Mouse (Mus musculus) testis, adult 2 months (tissue): Measurements from ENCODE around the gene Slc25a25.

Source experiments
- CTCF ChIP-seq: fragments of 200-500 bp; IDR thresholded peaks from 2 replicates; pipeline ENCODE4 v1.5.1; 2012; ENCODE audit warnings: low read depth, mild to moderate bottlenecking, inconsistent platforms, low read length, moderate library complexity; ENCODE audit not compliant: control insufficient read depth, insufficient read depth, insufficient replicate concordance
- POLR2A ChIP-seq: fragments of 200-500 bp; IDR thresholded peaks from 2 replicates; pipeline ENCODE4 v1.6.1; 2012; ENCODE audit warnings: low read depth, mild to moderate bottlenecking, inconsistent platforms, low read length, moderate library complexity; ENCODE audit not compliant: control insufficient read depth

- TF ChIP-seq CTCF: no peak
- no peak for TF ChIP-seq POLR2A
Measured at GRCm38 (mm10) chr2:32430701-32431676, 20.3 kb downstream of the Slc25a25 start.
